Mouse (Mus musculus): ENCODE measurements around the gene Arpc3. TPM values are rescaled to one million over a fixed set of nuclear protein-coding genes. Genes with fewer than 3 reads are reported as not detected.
"Not testable (repeated sequence)": the region's sequence is repeated elsewhere in the genome, so short reads cannot be mapped to it uniquely, and the experiment has no call there.

Arpc3 gene
- polyA plus RNA-seq, 1 experiment from 2014 or later = 118 TPM

- 85% methylated on average over 12 of the region's 12 CpGs for WGBS
- H3K27ac ChIP-seq (ENCODE audit: low read length) = peak overlapping the region; percentile 77
- no peaks in the 10 kb centered on the region for H3K9me3 ChIP-seq (replicated peaks; ENCODE audit: control insufficient read depth, low read length)
- peaks cover 33% of the 10 kb centered on the region for H3K4me1 ChIP-seq (ENCODE audit: control insufficient read depth, insufficient read depth, low read length)
- peaks cover 45% of the 10 kb centered on the region for H3K36me3 ChIP-seq (ENCODE audit: control insufficient read depth, insufficient read depth)
- H3K4me2 ChIP-seq (ENCODE audit: low read depth, low read length) = no peak overlapping the region
- no peak overlapping the region for H3K9ac ChIP-seq (ENCODE audit: low read length)
- H3K27me3 ChIP-seq (ENCODE audit: control insufficient read depth, insufficient read depth, low read length) = no peaks in the 10 kb centered on the region
- H3K4me3 ChIP-seq (ENCODE audit: low read length) = no peak overlapping the region
- ATAC-seq (replicated peaks; ENCODE audit: extremely low read depth, insufficient read depth, low FRiP score) = no peak
Observed at GRCm38 (mm10) chr5:122403362-122403761, 11.7 kb downstream of the Arpc3 start.

- no peaks in the 10 kb centered on the region for H3K9me3 ChIP-seq (replicated peaks; ENCODE audit: control insufficient read depth, low read length)
- H3K4me2 ChIP-seq (ENCODE audit: low read depth, low read length) = no peak overlapping the region
- peaks cover 54% of the 10 kb centered on the region for H3K36me3 ChIP-seq (ENCODE audit: control insufficient read depth, insufficient read depth)
- H3K4me3 ChIP-seq (ENCODE audit: low read length) = no peak overlapping the region
- no peak overlapping the region for H3K9ac ChIP-seq (ENCODE audit: low read length)
- no peak overlapping the region for H3K27ac ChIP-seq (ENCODE audit: low read length)
- H3K4me1 ChIP-seq (ENCODE audit: control insufficient read depth, insufficient read depth, low read length) = peaks cover 19% of the 10 kb centered on the region
- WGBS = 93% methylated on average over 10 of the region's 10 CpGs
- no peak for ATAC-seq (replicated peaks; ENCODE audit: extremely low read depth, insufficient read depth, low FRiP score)
- no peaks in the 10 kb centered on the region for H3K27me3 ChIP-seq (ENCODE audit: control insufficient read depth, insufficient read depth, low read length)
Observed at GRCm38 (mm10) chr5:122405537-122405936, 13.9 kb downstream of the Arpc3 start.

- Histone ChIP-seq H3K9me3 (replicated peaks; ENCODE audit: control insufficient read depth, low read length) (no peaks in the 10 kb centered on the region), H3K4me2 (ENCODE audit: low read depth, low read length) (no peak overlapping the region), H3K4me1 (ENCODE audit: control insufficient read depth, insufficient read depth, low read length) (no peaks in the 10 kb centered on the region), H3K27ac (ENCODE audit: low read length) (no peak overlapping the region), H3K9ac (ENCODE audit: low read length) (no peak overlapping the region), H3K4me3 (ENCODE audit: low read length) (no peak overlapping the region), H3K36me3 (ENCODE audit: control insufficient read depth, insufficient read depth) (peaks cover 34% of the 10 kb centered on the region), H3K27me3 (ENCODE audit: control insufficient read depth, insufficient read depth, low read length) (no peaks in the 10 kb centered on the region)
- no peak for ATAC-seq (replicated peaks; ENCODE audit: extremely low read depth, insufficient read depth, low FRiP score)
- 83% methylated on average over 19 of the region's 19 CpGs for WGBS
Observed at GRCm38 (mm10) chr5:122409692-122410645, 18.3 kb downstream of the Arpc3 start.

GRCm38 (mm10) chr5:122411892-122412291 lies 20.2 kb downstream of the Arpc3 start:
- Histone ChIP-seq H3K4me3 (ENCODE audit: low read length) (no peak overlapping the region), H3K9ac (ENCODE audit: low read length) (no peak overlapping the region), H3K4me2 (ENCODE audit: low read depth, low read length) (no peak overlapping the region), H3K36me3 (ENCODE audit: control insufficient read depth, insufficient read depth) (peaks cover 15% of the 10 kb centered on the region), H3K27me3 (ENCODE audit: control insufficient read depth, insufficient read depth, low read length) (no peaks in the 10 kb centered on the region), H3K27ac (ENCODE audit: low read length) (no peak overlapping the region), H3K4me1 (ENCODE audit: control insufficient read depth, insufficient read depth, low read length) (no peaks in the 10 kb centered on the region), H3K9me3 (replicated peaks; ENCODE audit: control insufficient read depth, low read length) (no peaks in the 10 kb centered on the region)
- 72% methylated on average over 5 of the region's 5 CpGs for WGBS
- ATAC-seq (replicated peaks; ENCODE audit: extremely low read depth, insufficient read depth, low FRiP score) = no peak

- H3K9ac ChIP-seq (ENCODE audit: low read length) = no peak overlapping the region
- no peaks in the 10 kb centered on the region for H3K9me3 ChIP-seq (replicated peaks; ENCODE audit: control insufficient read depth, low read length)
- WGBS = 57% methylated on average over 6 of the region's 6 CpGs
- ATAC-seq (replicated peaks; ENCODE audit: extremely low read depth, insufficient read depth, low FRiP score) = no peak
- no peak overlapping the region for H3K4me2 ChIP-seq (ENCODE audit: low read depth, low read length)
- H3K27me3 ChIP-seq (ENCODE audit: control insufficient read depth, insufficient read depth, low read length) = no peaks in the 10 kb centered on the region
- H3K27ac ChIP-seq (ENCODE audit: low read length) = no peak overlapping the region
- H3K36me3 ChIP-seq (ENCODE audit: control insufficient read depth, insufficient read depth) = 0 out of 2 replicates have a peak, but pooled peaks cover 9% of the 10 kb centered on the region
- no peak overlapping the region for H3K4me3 ChIP-seq (ENCODE audit: low read length)
- H3K4me1 ChIP-seq (ENCODE audit: control insufficient read depth, insufficient read depth, low read length) = no peaks in the 10 kb centered on the region
Observed at GRCm38 (mm10) chr5:122412826-122413225, 21.1 kb downstream of the Arpc3 start.

- H3K27ac ChIP-seq (ENCODE audit: low read length) = no peak overlapping the region
- WGBS = 89% methylated on average over 5 of the region's 5 CpGs
- H3K36me3 ChIP-seq (ENCODE audit: control insufficient read depth, insufficient read depth) = 0 out of 2 replicates have a peak, but pooled peaks cover 9% of the 10 kb centered on the region
Observed at GRCm38 (mm10) chr5:122414351-122414750, 22.7 kb downstream of the Arpc3 start.

GRCm38 (mm10) chr5:122415465-122415864 lies 23.8 kb downstream of the Arpc3 start:
- no peak for ATAC-seq (replicated peaks; ENCODE audit: extremely low read depth, insufficient read depth, low FRiP score)
- no peak overlapping the region for H3K4me2 ChIP-seq (ENCODE audit: low read depth, low read length)
- no peak overlapping the region for H3K9ac ChIP-seq (ENCODE audit: low read length)
- H3K9me3 ChIP-seq (replicated peaks; ENCODE audit: control insufficient read depth, low read length) = no peaks in the 10 kb centered on the region
- H3K36me3 ChIP-seq (ENCODE audit: control insufficient read depth, insufficient read depth) = no peaks in the 10 kb centered on the region
- H3K4me1 ChIP-seq (ENCODE audit: control insufficient read depth, insufficient read depth, low read length) = no peaks in the 10 kb centered on the region
- H3K27me3 ChIP-seq (ENCODE audit: control insufficient read depth, insufficient read depth, low read length) = no peaks in the 10 kb centered on the region
- WGBS = 86% methylated on average over 12 of the region's 12 CpGs
- H3K27ac ChIP-seq (ENCODE audit: low read length) = no peak overlapping the region
- H3K4me3 ChIP-seq (ENCODE audit: low read length) = no peak overlapping the region

More at GRCm38 (mm10) chr5:122414351-122414750, 22.7 kb downstream of the Arpc3 start:
- no peaks in the 10 kb centered on the region for H3K9me3 ChIP-seq (replicated peaks; ENCODE audit: control insufficient read depth, low read length)
- H3K4me2 ChIP-seq (ENCODE audit: low read depth, low read length) = no peak overlapping the region
- no peaks in the 10 kb centered on the region for H3K4me1 ChIP-seq (ENCODE audit: control insufficient read depth, insufficient read depth, low read length)
- no peaks in the 10 kb centered on the region for H3K27me3 ChIP-seq (ENCODE audit: control insufficient read depth, insufficient read depth, low read length)
- no peak overlapping the region for H3K9ac ChIP-seq (ENCODE audit: low read length)
- H3K4me3 ChIP-seq (ENCODE audit: low read length) = no peak overlapping the region
- ATAC-seq (replicated peaks; ENCODE audit: extremely low read depth, insufficient read depth, low FRiP score) = no peak

GRCm38 (mm10) chr5:122420676-122421075 lies 29.0 kb downstream of the Arpc3 start:
- not testable (repeated sequence) for H3K4me3 ChIP-seq (ENCODE audit: low read length); H3K9me3 ChIP-seq (replicated peaks; ENCODE audit: control insufficient read depth, low read length); ATAC-seq (replicated peaks; ENCODE audit: extremely low read depth, insufficient read depth, low FRiP score); H3K9ac ChIP-seq (ENCODE audit: low read length); H3K4me2 ChIP-seq (ENCODE audit: low read depth, low read length); H3K27me3 ChIP-seq (ENCODE audit: control insufficient read depth, insufficient read depth, low read length); H3K27ac ChIP-seq (ENCODE audit: low read length); H3K36me3 ChIP-seq (ENCODE audit: control insufficient read depth, insufficient read depth)
- WGBS = 54% methylated on average over 4 of the region's 4 CpGs
- peaks cover 18% of the 10 kb centered on the region for H3K4me1 ChIP-seq (ENCODE audit: control insufficient read depth, insufficient read depth, low read length)
